Mouse (Mus musculus): ENCODE data around the gene Limch1.

Gene Limch1

DNA sequence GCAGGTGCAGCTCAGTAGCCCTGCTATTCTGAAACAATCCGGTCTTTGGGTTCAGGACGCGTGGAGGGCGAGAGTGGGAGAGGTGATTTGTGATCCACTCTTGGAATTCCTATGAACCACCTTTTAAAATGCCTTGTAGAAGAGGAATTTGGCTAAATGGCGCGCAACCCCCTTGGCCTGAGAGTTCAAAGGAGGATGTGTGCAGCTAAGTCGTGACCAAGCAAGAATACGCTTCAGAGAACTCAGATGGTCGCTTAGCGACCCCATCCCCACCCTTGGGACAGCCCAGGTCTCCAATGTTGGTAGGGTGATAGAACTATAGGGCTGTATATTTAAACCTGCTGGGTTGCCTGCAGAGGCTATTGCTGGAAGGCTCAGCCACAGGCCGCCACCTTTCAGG lies 1.1 kb downstream of the Limch1 start:
- DNase-seq (ENCODE audit: low read depth, low spot score): no peak

DNA sequence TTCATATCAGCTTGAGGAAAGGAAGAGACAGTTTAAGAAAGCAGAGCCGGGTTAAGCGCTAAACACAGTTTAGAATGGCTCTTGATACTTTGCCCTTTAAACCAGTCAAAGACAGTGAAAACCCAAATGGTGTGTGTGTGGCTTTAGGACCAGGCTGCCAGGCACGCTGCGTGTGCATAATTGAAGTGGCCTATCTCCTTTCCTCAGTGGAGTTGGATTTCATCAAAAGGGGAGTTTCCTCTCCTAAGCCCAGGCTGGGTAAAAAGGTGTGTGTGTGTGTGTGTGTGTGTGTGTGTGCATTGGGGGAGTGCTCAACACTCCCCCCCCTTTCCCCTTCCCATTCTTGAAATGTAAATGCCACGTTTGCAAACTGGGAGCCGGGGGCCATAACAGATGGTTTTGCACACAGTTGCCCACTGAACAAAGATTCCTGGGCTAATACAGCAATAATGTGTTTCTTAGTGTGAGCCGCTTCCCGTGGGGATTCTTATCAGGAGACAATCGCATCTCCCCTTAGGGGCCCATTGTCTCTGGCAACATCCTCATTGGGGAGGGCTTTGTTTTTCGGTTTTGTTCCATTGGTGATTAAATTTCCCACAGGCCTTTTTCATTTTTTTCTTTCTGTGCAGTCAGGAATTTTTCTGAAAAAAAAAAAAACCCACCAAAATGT lies 2.3 kb downstream of the Limch1 start:
- DNase-seq (ENCODE audit: low read depth, low spot score): no peak

DNA sequence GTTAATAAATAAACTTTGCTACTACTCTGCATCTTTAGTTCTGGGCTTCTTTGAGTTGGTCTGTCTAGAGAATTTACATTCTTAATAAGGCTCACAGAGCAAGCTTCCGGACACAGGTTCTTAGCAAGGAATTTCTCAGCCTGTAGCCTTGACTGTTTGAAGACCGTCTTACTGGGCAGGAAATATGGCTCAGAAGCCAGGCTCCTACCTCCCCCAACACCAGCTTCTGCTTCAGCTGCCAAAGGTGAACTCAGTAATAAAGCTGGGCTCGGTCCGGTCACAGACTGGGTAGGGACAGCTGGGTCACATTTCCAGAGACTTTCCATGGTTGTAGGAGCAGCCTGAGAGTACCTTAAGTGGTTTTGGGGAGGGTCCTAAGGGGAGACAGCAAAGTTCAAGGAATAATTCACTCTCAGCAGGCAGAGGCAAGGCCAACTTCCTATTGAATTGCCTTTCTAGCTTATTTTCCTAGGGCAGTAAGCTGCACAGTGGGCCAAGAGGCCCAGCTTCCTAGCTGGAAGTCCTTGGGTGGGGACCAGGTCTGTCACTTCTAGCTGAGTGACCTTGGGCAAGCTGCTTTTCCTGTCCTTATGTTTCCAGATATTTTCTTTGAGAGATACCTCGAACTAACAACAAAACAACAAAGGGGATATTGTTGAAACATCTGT lies 3.0 kb downstream of the Limch1 start:
- DNase-seq (ENCODE audit: low read depth, low spot score): no peak

DNA sequence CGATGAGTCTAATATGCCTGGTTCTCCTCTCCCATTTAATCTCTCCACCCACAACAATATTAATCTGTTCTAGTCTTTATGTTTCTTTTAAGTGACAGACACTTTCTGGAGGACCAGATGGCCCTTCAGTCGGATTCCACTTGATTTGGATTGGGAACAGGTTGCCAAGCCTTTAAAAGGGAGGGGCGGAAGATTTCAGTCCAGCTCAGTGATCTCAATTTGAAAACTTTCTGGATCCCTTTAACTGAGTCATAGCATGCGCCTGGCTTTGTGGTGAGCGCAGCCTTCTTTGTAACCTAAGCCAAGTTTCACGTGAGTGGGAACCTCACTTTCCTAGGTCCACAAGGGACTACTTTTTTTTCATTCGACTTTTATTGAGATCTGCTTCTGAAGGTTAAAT lies 5.0 kb downstream of the Limch1 start:
- DNase-seq (ENCODE audit: low read depth, low spot score): peak; percentile 79

GRCm38 (mm10) chr5:66751332-66751980 lies 5.8 kb downstream of the Limch1 start:
- peak; percentile 88 for DNase-seq (ENCODE audit: low read depth, low spot score)

- no peak for DNase-seq (ENCODE audit: low read depth, low spot score)
Measured at GRCm38 (mm10) chr5:66753620-66754019, 8.0 kb downstream of the Limch1 start.

DNA sequence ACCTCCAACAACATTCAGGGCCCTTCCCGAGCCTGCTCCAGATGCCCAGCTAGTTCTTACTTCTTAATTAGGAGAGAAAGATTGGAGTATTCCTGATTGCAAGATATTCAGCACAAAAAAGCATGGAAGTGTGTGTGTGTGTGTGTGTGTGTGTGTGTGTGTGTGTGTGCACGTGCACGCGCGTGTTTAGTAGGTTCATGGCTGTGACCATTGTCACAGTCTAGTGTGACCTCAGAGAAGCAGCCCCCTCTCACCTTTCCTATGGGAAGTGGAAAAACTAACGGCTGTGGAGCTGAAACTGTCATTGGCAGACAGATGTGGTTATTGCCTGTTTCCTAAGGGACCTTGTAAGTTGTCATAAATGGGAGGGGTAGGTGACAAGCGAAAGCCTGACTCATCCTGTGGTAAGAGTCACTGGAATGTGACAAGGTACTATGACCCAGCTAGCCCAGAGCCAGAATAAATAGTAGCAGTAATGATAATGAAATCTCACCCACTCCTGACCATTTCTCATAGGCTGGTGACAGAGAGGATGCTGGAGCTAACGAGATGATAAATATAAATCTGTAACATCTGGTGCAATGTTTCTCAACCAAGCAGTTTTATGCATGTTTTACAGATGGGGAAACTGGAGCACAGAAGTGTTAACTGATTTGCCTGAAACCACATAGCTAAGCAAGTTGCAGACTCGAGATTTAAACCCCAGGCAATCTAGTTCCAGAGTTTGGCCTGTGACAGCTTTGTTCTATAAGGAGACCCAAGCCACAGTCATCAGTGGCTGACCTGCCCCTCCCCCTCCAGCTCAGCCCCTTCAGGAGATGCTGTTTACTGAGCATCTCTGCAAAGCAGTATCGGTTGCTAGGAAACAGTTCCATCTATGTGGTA lies 11.4 kb downstream of the Limch1 start:
- DNase-seq (ENCODE audit: low read depth, low spot score): peak; percentile 66

DNA sequence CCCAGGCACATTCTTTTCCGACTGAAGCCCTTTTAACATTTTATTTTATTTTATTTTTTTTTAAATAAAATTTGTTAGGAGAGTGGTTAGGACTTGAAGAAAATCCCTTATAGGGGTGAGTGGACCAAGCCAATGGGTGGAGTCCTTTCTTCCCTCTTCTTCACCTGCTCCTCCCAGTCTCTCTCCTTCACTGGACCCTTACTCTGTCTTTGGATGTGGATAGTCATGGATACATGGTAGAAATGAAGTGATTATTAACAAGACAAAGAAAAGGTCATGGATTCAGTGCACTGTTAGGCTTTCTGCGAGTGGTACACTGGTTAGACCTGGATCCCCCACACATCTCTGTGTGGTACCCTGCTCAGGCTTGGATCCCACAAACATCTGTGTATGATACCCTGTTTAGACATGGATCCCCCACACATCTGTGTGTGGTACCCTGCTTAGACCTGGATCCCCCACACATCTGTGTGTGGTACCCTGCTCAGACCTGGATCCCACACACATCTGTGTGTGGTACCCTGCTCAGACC lies 12.1 kb downstream of the Limch1 start:
- DNase-seq (ENCODE audit: low read depth, low spot score): no peak

DNA sequence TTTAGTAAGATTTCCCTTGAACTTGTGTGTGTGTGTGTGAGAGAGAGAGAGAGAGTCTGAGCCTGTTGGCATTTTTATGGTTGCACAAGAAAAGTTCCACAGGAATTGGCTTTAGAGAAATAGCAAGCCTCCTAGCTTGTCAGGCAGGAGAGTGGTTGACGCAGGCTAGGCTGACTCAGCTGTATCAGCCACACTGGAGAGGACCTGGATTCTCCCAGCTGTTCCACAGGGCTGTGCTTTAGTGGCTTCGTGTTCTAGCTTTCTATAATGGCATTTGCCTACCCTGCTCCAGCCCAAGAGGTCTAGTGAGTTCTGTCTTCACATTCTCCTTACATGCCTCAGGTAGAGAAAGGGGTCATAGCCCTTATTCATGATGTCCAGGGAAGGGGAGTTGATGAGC lies 13.7 kb downstream of the Limch1 start:
- DNase-seq (ENCODE audit: low read depth, low spot score): peak; percentile 76

GRCm38 (mm10) chr5:66760747-66761146 lies 15.1 kb downstream of the Limch1 start:
- peak; percentile 70 for DNase-seq (ENCODE audit: low read depth, low spot score)

DNA sequence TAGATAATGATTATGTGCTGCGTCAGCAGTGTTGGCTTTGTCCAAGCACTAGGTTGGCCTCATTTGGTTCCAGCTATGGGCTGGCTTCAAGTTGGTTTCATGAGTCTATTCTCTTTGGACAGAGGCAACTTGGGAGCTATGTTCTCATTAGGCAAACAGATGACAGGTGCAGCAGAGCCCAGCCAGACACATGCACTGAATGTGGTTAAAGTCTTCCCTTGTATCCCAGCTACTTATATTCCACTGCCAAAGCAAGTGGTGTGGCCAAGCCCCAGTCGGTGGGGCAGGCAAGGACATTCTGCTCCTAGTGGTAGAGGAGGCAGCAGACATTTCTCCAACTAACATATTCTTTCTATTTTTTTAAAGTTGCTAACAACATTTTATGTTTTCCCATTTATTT lies 16.4 kb downstream of the Limch1 start:
- peak; percentile 47 for DNase-seq (ENCODE audit: low read depth, low spot score)

- peak; percentile 70 for DNase-seq (ENCODE audit: low read depth, low spot score)
Measured at GRCm38 (mm10) chr5:66764129-66764528, 18.5 kb downstream of the Limch1 start.

DNA sequence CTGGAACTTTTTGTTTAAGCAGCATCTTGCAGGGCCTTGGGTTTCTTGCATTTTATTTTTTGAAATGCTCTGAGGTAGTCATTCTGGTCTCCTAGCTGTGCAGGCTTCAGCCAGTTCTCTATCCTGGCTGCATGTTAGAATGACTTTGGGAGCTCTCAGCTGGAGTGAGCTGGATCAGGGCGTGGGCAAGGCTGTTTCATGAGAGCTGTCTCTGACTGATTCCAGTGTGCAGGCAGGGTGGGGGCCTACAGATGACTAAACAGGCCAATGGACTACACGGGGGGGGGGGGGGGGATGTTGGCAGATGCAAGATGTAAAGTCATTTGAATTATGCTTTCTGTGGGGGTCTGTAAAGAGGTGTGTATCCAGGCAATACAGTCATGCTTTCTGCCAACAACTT lies 20.3 kb downstream of the Limch1 start:
- peak; percentile 66 for DNase-seq (ENCODE audit: low read depth, low spot score)

DNA sequence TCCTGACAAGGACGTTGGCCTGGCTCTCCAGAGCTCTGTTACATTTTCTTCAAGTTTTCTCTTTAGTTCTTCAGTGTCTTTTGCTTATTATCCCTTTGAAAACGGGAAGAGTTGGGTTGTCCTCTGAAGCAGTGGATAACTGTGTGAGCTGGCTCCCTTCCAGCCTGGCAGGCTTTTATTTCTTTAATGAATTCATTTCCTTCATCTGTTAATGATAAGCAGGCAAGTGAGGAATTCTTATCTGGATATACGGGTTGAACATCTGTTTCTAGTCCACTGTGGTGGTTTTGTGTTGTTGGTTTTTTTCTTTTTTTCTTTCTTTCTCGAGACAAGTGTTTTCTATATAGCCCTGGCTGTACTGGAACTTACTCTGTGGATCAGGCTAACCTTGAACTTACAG lies 22.4 kb downstream of the Limch1 start:
- DNase-seq (ENCODE audit: low read depth, low spot score): no peak

- DNase-seq (ENCODE audit: low read depth, low spot score): peak; percentile 30
Measured at GRCm38 (mm10) chr5:66769070-66769469, 23.4 kb downstream of the Limch1 start.

DNA sequence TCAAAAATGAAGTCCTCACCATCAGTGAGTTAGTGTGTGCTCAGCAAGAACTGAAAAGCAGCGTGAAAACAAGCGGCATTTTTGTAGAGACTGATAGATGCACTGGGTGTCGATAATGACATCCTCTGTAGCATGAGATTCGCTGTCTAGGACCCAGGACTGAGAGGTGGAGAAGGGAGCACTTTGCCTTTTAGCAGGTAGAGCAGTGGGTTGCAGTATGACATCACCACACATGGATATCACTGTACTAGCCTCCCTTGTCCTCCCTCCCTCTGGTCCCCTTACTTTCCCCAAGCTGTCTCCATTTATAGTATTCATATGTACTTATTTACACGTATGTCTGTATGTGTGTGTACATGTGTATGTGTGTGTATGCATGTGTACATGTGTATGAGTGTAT lies 23.9 kb downstream of the Limch1 start:
- no peak for DNase-seq (ENCODE audit: low read depth, low spot score)

DNA sequence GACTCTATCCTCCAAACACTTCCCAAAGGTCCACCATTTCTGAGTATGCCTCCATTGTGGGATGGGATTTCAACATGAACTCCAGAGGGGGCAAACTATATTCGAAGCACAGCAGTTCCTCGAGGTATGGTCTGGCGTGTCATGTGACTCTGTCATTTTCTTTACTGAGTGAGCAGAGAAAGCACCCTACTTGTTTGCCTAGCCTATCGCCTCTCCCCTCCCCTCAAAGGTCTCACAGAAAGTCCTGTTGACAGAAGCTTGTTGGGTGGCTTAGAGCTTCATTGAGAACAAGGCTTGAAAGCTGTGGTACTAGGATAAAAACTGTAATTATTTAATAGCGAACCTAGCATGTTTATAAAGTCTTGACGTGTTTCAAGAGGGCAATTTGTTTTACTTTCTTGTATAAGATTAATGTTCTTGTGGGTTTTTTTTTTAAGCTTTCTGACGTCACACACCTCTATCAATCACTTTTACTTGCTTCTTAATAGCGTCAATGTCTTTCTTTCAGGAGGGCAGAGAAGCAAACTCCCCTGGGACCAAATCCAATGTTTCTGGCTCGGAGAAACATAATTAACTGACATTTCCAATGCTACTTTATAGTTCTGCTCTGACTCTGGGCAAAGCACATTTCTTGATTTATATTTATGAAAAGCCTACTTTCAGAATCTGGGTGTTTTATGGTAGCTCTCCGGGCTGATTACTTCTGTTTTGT lies 32.5 kb downstream of the Limch1 start:
- DNase-seq (ENCODE audit: low read depth, low spot score): no peak

DNA sequence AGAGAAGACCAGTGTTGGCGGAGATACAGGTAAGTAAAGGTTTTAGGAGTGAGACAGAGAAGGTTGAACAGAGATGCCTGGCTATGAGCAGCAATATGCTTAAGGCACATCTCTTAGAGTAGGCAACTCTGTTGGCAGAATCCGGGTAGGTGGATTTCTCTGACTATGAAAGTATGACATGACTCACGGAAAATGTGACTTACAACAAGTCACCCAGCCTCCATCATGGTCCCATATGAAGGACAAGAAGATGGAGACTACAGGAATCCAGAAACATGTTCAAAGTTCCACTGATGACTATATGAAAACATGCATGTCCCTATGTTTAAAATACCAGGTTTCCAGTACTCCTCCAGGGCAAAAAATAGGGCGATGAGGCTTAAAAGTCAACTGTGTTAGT lies 34.7 kb downstream of the Limch1 start:
- no peak for DNase-seq (ENCODE audit: low read depth, low spot score)

GRCm38 (mm10) chr5:66781507-66781906 lies 35.9 kb downstream of the Limch1 start:
- no peak for DNase-seq (ENCODE audit: low read depth, low spot score)

DNA sequence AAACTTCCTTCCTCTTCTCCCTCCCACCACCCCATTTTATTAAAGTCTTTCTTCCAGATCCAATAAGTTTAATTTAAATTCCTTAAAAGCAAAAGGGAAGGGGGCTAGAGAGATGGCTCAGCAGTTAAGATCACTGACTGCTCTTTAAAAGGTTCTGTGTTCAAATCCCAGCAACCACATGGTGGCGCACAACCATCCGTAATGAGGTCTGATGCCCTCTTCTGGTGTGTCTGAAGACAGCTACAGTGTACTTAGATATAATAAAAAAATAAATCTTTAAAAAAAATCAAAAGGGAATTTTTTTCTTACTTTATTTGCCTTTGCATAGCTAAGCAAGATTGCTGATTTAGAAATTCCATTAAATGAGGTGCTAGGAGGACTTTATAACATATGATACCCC lies 37.2 kb downstream of the Limch1 start:
- no peak for DNase-seq (ENCODE audit: low read depth, low spot score)
